Mouse (Mus musculus) adrenal gland, adult (tissue): ENCODE data around the gene Ccl17.

Experiments used
- DNase-seq, 2 experiments: peaks; one replicate each; pipeline ENCODE4 v3.0.0; 2022 to 2023; ENCODE audit warnings: low spot score in 1 of 2; ENCODE audit not compliant: inconsistent age in 2 of 2

Gene Ccl17

GRCm38 (mm10) chr8:94810153-94810552, at the start of gene Ccl17:
Gene Ccl17 (plus strand): TSS chr8:94810453.
- no peak for DNase-seq

- peak; percentile 57 to 82 for DNase-seq
Observed at GRCm38 (mm10) chr8:94767035-94767434, 43.2 kb upstream of the Ccl17 start.

GRCm38 (mm10) chr8:94770945-94771344, 39.3 kb upstream of the Ccl17 start:
- peak; percentile 61 to 77 for DNase-seq

- peak; percentile 92 to 96 for DNase-seq
Observed at GRCm38 (mm10) chr8:94771941-94772670, 38.1 kb upstream of the Ccl17 start, which contains the start of gene Cx3cl1. Gene Cx3cl1 (plus strand): TSS chr8:94772009.

- DNase-seq: peak in 1 of 2 experiments; percentile 33
Observed at GRCm38 (mm10) chr8:94773048-94773447, 37.2 kb upstream of the Ccl17 start.

GRCm38 (mm10) chr8:94773700-94774171, 36.5 kb upstream of the Ccl17 start:
- peak in 1 of 2 experiments; percentile 25 for DNase-seq

GRCm38 (mm10) chr8:94774601-94775000, 35.7 kb upstream of the Ccl17 start:
- no peak for DNase-seq

GRCm38 (mm10) chr8:94776346-94776745, 33.9 kb upstream of the Ccl17 start:
- DNase-seq: no peak

- peak in 1 of 2 experiments; percentile 32 for DNase-seq
Observed at GRCm38 (mm10) chr8:94778036-94778435, 32.2 kb upstream of the Ccl17 start.

GRCm38 (mm10) chr8:94778473-94778872, 31.8 kb upstream of the Ccl17 start:
- peak; percentile 45 to 70 for DNase-seq

- no peak for DNase-seq
Observed at GRCm38 (mm10) chr8:94778895-94779533, 31.2 kb upstream of the Ccl17 start.

GRCm38 (mm10) chr8:94779534-94780294, 30.5 kb upstream of the Ccl17 start:
- DNase-seq: no peak

GRCm38 (mm10) chr8:94780491-94781154, 29.6 kb upstream of the Ccl17 start:
- DNase-seq: no peak

GRCm38 (mm10) chr8:94781155-94781837, 29.0 kb upstream of the Ccl17 start:
- no peak for DNase-seq

- peak; percentile 40 to 65 for DNase-seq
Observed at GRCm38 (mm10) chr8:94781838-94782235, 28.4 kb upstream of the Ccl17 start.

GRCm38 (mm10) chr8:94783890-94784289, 26.4 kb upstream of the Ccl17 start:
- DNase-seq: no peak

GRCm38 (mm10) chr8:94785247-94785985, 24.8 kb upstream of the Ccl17 start:
- peak; percentile 72 to 88 for DNase-seq

- DNase-seq: no peak
Observed at GRCm38 (mm10) chr8:94785995-94786595, 24.2 kb upstream of the Ccl17 start.
